9 mouse cellular contexts compared by ENCODE assay signal in the genomic region with DNA sequence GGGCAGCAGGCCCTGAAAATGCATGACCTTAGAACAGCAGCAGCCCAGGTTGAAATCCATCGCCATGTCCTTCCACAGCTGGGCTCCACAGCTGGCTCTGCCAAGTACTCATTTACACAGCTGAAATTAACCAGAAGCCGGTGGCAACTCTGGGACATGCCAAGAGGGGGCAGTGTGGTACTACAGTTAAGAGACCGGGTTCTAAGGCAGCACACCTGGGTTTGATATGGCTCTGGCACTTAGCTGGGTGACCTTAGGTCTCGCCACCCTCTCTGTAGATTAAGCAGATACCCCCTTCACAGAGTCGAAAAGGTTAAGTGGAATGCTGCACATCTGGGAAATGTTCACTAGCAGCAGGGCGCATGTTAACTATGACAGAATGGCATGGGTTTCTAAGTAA. TPM values are rescaled to one million over a fixed set of nuclear protein-coding genes. Genes with fewer than 3 reads are reported as not detected.
DNase-seq lines count a peak whose midpoint lies in the region; ATAC-seq and TF ChIP-seq lines count a peak whose summit lies in the region.
"Had no signal": no experiment of that assay in that cellular context is flagged by ENCODE, and none has a peak within 500 bp of the region (broad histone marks: within the 10 kb centered on the region; RNA-seq: fewer than 3 reads in every experiment).

No protein-coding gene starts in this region.

- in situ Hi-C loops in CH12.LX (cut with MboI; ENCODE audit: low pct_ligation_motif_present, low pct_unique_long_range_greater_than_20kb, low sequenced_read_pairs): no loop called here

- no peaks in the 10 kb centered on the region for H3K9me3 ChIP-seq in CH12.LX (replicated peaks; ENCODE audit: low read length)
- H3K9me3 ChIP-seq in heart, postnatal 0 days (replicated peaks; ENCODE audit: control insufficient read depth, low read length): no peaks in the 10 kb centered on the region
- H3K9me3 ChIP-seq: hindbrain, embryonic 15.5 days had no signal

- H3K36me3 ChIP-seq in CH12.LX (replicated peaks in 1 of 2; ENCODE audit: control insufficient read depth in 1 of 2, insufficient read depth in 1 of 2, low read length in 1 of 2): no peaks in the 10 kb centered on the region
- no peaks in the 10 kb centered on the region for H3K36me3 ChIP-seq in heart, postnatal 0 days (replicated peaks; ENCODE audit: control insufficient read depth, insufficient read depth, low read length)
- H3K36me3 ChIP-seq: hindbrain, embryonic 15.5 days had no signal

- TF ChIP-seq POLR2A in CH12.LX (IDR thresholded peaks at IDR 0.05; ENCODE audit: low read depth, low read length): no peak

- ATAC-seq in heart, postnatal 0 days (ENCODE audit: insufficient read depth, low read depth): peak; percentile 39; the same call in 1 of the 2 replicates

- TF ChIP-seq EP300 in CH12.LX (IDR thresholded peaks at IDR 0.05; ENCODE audit: low read length): no peak
- no peak for TF ChIP-seq EP300 in heart, postnatal 0 days (IDR thresholded peaks at IDR 0.05; ENCODE audit: low read depth)

- TF ChIP-seq CTCF in CH12.LX (conservative IDR thresholded peaks at IDR 0.05 in 1 of 2, IDR thresholded peaks at IDR 0.05 in 1 of 2; ENCODE audit: low read depth in 2 of 2, low read length in 2 of 2): peak; percentile 36 to 93; a peak in 3 of 4 replicates
- peak; percentile 70 for TF ChIP-seq CTCF in heart, postnatal 0 days (IDR thresholded peaks at IDR 0.05; ENCODE audit: low read depth)

- peaks cover 0 to 10% of the 10 kb centered on the region in 2 experiments; a peak in 2 of 4 replicates for H3K4me1 ChIP-seq in CH12.LX (ENCODE audit: control insufficient read depth in 1 of 2, insufficient read depth in 2 of 2)
- peaks cover 6% of the 10 kb centered on the region for H3K4me1 ChIP-seq in heart, postnatal 0 days (ENCODE audit: control insufficient read depth, insufficient read depth)

- H3K27ac ChIP-seq in CH12.LX (ENCODE audit: insufficient read depth, low read depth): no peak overlapping the region
- H3K27ac ChIP-seq in heart, postnatal 0 days (ENCODE audit: low read depth): no peak overlapping the region
- H3K27ac ChIP-seq: hindbrain, embryonic 15.5 days had no signal

- 26% methylated on average over 6 of the region's 6 CpGs for WGBS in heart, postnatal 0 days

- H3K79me2 ChIP-seq in CH12.LX (replicated peaks; ENCODE audit: control insufficient read depth, extremely low read depth, insufficient read depth, poor library complexity, severe bottlenecking): no peaks in the 10 kb centered on the region

- H3K4me3 ChIP-seq in CH12.LX (replicated peaks in 1 of 3; ENCODE audit: low read depth in 2 of 3, low read length in 2 of 3, poor library complexity in 1 of 3): no peak overlapping the region
- no peak overlapping the region for H3K4me3 ChIP-seq in heart, postnatal 0 days (ENCODE audit: low read depth, low read length)
- H3K4me3 ChIP-seq: hindbrain, embryonic 15.5 days had no signal

- no peak overlapping the region for H3K9ac ChIP-seq in CH12.LX (ENCODE audit: insufficient read depth, low read depth)
- no peak overlapping the region for H3K9ac ChIP-seq in heart, postnatal 0 days (replicated peaks; ENCODE audit: low read depth, low read length)
- H3K9ac ChIP-seq: hindbrain, embryonic 15.5 days had no signal

- dilution Hi-C loops in CH12.LX (cut with MboI; ENCODE audit: extremely low pct_ligation_motif_present, extremely low pct_unique_long_range_greater_than_20kb, low sequenced_read_pairs): no loop called here

- H3K27me3 ChIP-seq in CH12.LX (replicated peaks): peaks cover 2% of the 10 kb centered on the region
- no peaks in the 10 kb centered on the region for H3K27me3 ChIP-seq in heart, postnatal 0 days (ENCODE audit: control insufficient read depth, insufficient read depth, low read length)
- H3K27me3 ChIP-seq: hindbrain, embryonic 15.5 days had no signal

- peak; percentile 67 for DNase-seq in CH12.LX (ENCODE audit: extremely low read depth)
- peak; percentile 71 to 94 for DNase-seq in adrenal gland, adult (ENCODE audit: inconsistent age in 2 of 2, low spot score in 1 of 2)
- DNase-seq in embryo, embryonic 10.5 days (ENCODE audit: low spot score): peak; percentile 90
- DNase-seq in heart, postnatal 0 days (ENCODE audit: low spot score): peak; percentile 46
- DNase-seq in layer of hippocampus, adult 9-11 months: peak; percentile 69
- peak; percentile 66 to 79 for DNase-seq in lung, postnatal 4 days
- DNase-seq in right cerebral cortex, postnatal 25 days: peak; percentile 44
- DNase-seq in urinary bladder, postnatal 4 days (ENCODE audit: low spot score in 2 of 2): peak; percentile 39 to 69

- H3K4me2 ChIP-seq in CH12.LX (ENCODE audit: insufficient read depth, low read depth, poor library complexity, severe bottlenecking): no peak overlapping the region
- H3K4me2 ChIP-seq in heart, postnatal 0 days (ENCODE audit: low read depth, low read length): no peak overlapping the region
- H3K4me2 ChIP-seq: hindbrain, embryonic 15.5 days had no signal

- TF ChIP-seq RAD21 in CH12.LX (IDR thresholded peaks at IDR 0.05; ENCODE audit: low read depth, low read length): peak; percentile 93

TF ChIP-seq in CH12.LX, 34 proteins besides CTCF, POLR2A, EP300 and RAD21:
- peak; percentile 55 for TF ChIP-seq ZC3H11A (IDR thresholded peaks at IDR 0.05; ENCODE audit: low read depth, low read length)
- no peak for TF ChIP-seq ZKSCAN1 (IDR thresholded peaks at IDR 0.05; ENCODE audit: borderline replicate concordance, low read depth, low read length)
- TF ChIP-seq IRF4 (IDR thresholded peaks at IDR 0.05; ENCODE audit: low read depth, low read length): peak; percentile 35; the same call in 1 of the 2 replicates
- TF ChIP-seq TCF12 (IDR thresholded peaks at IDR 0.05; ENCODE audit: low read depth, low read length): 0 out of 2 replicates have a peak, but pooled peaks have one; percentile 21
- TF ChIP-seq SMC3 (IDR thresholded peaks at IDR 0.05; ENCODE audit: low read depth, low read length): peak; percentile 86
- TF ChIP-seq JUND (conservative IDR thresholded peaks at IDR 0.05; ENCODE audit: low read depth, low read length): 0 out of 2 replicates have a peak, but pooled peaks have one; percentile 13

RNA-seq across cellular contexts. Expression of a gene that starts 16.8 kb away (rescaled TPM):
- 1.2 and 1.6 TPM in 2 replicates for total RNA-seq in CH12.LX (2012; rRNA removed)
- 0.11 and 0.20 TPM in 2 replicates for total RNA-seq in CH12.LX (2014; rRNA removed)
- polyA plus RNA-seq in CH12.LX (2012; ENCODE audit: insufficient read length, low read depth): 1.5 and 1.8 TPM in 2 replicates
- total RNA-seq in heart, postnatal 0 days (2014; rRNA removed; ENCODE audit: low replicate concordance): 4.0 and 10.7 TPM in 2 replicates
- 2.3 and 3.1 TPM in 2 replicates for polyA plus RNA-seq in heart, postnatal 0 days (2015; fragmentation: Nextera tagmentation; extraction: Ambion mirVana)

RNA-seq across cellular contexts. Expression of a gene that starts 17.0 kb away (rescaled TPM):
- total RNA-seq in CH12.LX (2012; rRNA removed): 0.42 and 0.89 TPM in 2 replicates
- total RNA-seq in CH12.LX (2014; rRNA removed): 0.34 and 1.1 TPM in 2 replicates
- polyA plus RNA-seq in CH12.LX (2012; ENCODE audit: insufficient read length, low read depth): 3.7 and 4.1 TPM in 2 replicates
- total RNA-seq in heart, postnatal 0 days (2014; rRNA removed; ENCODE audit: low replicate concordance): 2.2 and 12.9 TPM in 2 replicates
- 1.8 and 2.1 TPM in 2 replicates for polyA plus RNA-seq in heart, postnatal 0 days (2015; fragmentation: Nextera tagmentation; extraction: Ambion mirVana)

RNA-seq across cellular contexts. Expression of a gene that starts 35.4 kb away (rescaled TPM):
- total RNA-seq in CH12.LX (2012; rRNA removed) (not detected in 2 replicates), CH12.LX (2014; rRNA removed) (not detected in 2 replicates)
- polyA plus RNA-seq in CH12.LX (2012; ENCODE audit: insufficient read length, low read depth): not detected in 2 replicates
- total RNA-seq in heart, postnatal 0 days (2014; rRNA removed; ENCODE audit: low replicate concordance): not detected in 2 replicates
- polyA plus RNA-seq in heart, postnatal 0 days (2015; fragmentation: Nextera tagmentation; extraction: Ambion mirVana): 0.18 and 1.0 TPM in 2 replicates

RNA-seq across cellular contexts. Expression of a gene that starts 49.7 kb away (rescaled TPM):
- total RNA-seq in CH12.LX (2012; rRNA removed) (0.04 TPM in 2 replicates), CH12.LX (2014; rRNA removed) (not detected in 2 replicates)
- polyA plus RNA-seq in CH12.LX (2012; ENCODE audit: insufficient read length, low read depth): 0.10 TPM in 1 of 2 replicates, not detected in the other
- total RNA-seq in heart, postnatal 0 days (2014; rRNA removed; ENCODE audit: low replicate concordance): 6.3 and 9.3 TPM in 2 replicates
- 2.5 and 2.9 TPM in 2 replicates for polyA plus RNA-seq in heart, postnatal 0 days (2015; fragmentation: Nextera tagmentation; extraction: Ambion mirVana)
